Mouse (Mus musculus): Measurements from ENCODE around the gene Rapgef1. TPM values are rescaled to one million over a fixed set of nuclear protein-coding genes. Genes with fewer than 3 reads are reported as not detected.

Rapgef1 gene
- total and polyA plus RNA-seq, 3 experiments, result 86.5 to 185 (median 170) TPM

GRCm38 (mm10) chr2:29623247-29624090, 3.9 kb downstream of the Rapgef1 start:
- in situ Hi-C loops (cut with MboI; ENCODE audit: low pct_ligation_motif_present, low pct_unique_long_range_greater_than_20kb, low sequenced_read_pairs), result no loop called here
- H3K9me3 ChIP-seq (replicated peaks; ENCODE audit: low read length), result no peaks in the 10 kb centered on the region
- dilution Hi-C loops (cut with MboI; ENCODE audit: extremely low pct_ligation_motif_present, extremely low pct_unique_long_range_greater_than_20kb, low sequenced_read_pairs), result no loop called here
- DNase-seq (ENCODE audit: extremely low read depth), result no peak
- peak overlapping the region; percentile 94 for H3K4me2 ChIP-seq (ENCODE audit: insufficient read depth, low read depth, poor library complexity, severe bottlenecking)
- TF ChIP-seq EP300 (IDR thresholded peaks at IDR 0.05; ENCODE audit: low read length) (no peak), HCFC1 (IDR thresholded peaks at IDR 0.05; ENCODE audit: low read depth, low read length) (no peak), USF2 (conservative IDR thresholded peaks at IDR 0.05; ENCODE audit: low read depth, low read length) (no peak), ZKSCAN1 (IDR thresholded peaks at IDR 0.05; ENCODE audit: borderline replicate concordance, low read depth, low read length) (no peak), E2F4 (IDR thresholded peaks at IDR 0.05; ENCODE audit: insufficient replicate concordance, low read depth, low read length) (no peak), MEF2A (IDR thresholded peaks at IDR 0.05; ENCODE audit: borderline replicate concordance, low read depth, low read length) (peak; percentile 27; the same call in 1 of the 2 replicates), POLR2AphosphoS2 (IDR thresholded peaks at IDR 0.05; ENCODE audit: low read depth, low read length) (no peak; the same call in 1 of the 2 replicates), CHD2 (IDR thresholded peaks at IDR 0.05; ENCODE audit: low read length) (no peak), IRF4 (IDR thresholded peaks at IDR 0.05; ENCODE audit: low read depth, low read length) (no peak; the same call in 1 of the 2 replicates), PAX5 (IDR thresholded peaks at IDR 0.05; ENCODE audit: low read length) (no peak), NRF1 (IDR thresholded peaks at IDR 0.05; ENCODE audit: low read depth, low read length) (no peak), UBTF (IDR thresholded peaks at IDR 0.05; ENCODE audit: low read depth, low read length) (no peak), MXI1 (IDR thresholded peaks at IDR 0.05; ENCODE audit: low read depth, low read length) (peak; percentile 66), KAT2A (IDR thresholded peaks at IDR 0.05; ENCODE audit: insufficient replicate concordance, low read length) (no peak), CHD1 (IDR thresholded peaks at IDR 0.05; ENCODE audit: low read depth, low read length) (peak; percentile 90), MAFK (IDR thresholded peaks at IDR 0.05; ENCODE audit: insufficient replicate concordance, low read length) (no peak), JUND (conservative IDR thresholded peaks at IDR 0.05; ENCODE audit: low read depth, low read length) (no peak), RAD21 (IDR thresholded peaks at IDR 0.05; ENCODE audit: low read depth, low read length) (no peak), TBP (conservative IDR thresholded peaks at IDR 0.05; ENCODE audit: low read depth, low read length) (peak; percentile 90), USF1 (IDR thresholded peaks at IDR 0.05; ENCODE audit: low read depth, low read length) (no peak), SIN3A (IDR thresholded peaks at IDR 0.05; ENCODE audit: low read length) (peak; percentile 65), NELFE (IDR thresholded peaks at IDR 0.05; ENCODE audit: low read depth, low read length) (no peak), ZC3H11A (IDR thresholded peaks at IDR 0.05; ENCODE audit: low read depth, low read length) (no peak), ELF1 (IDR thresholded peaks at IDR 0.05; ENCODE audit: low read depth, low read length) (no peak), BHLHE40 (IDR thresholded peaks at IDR 0.05; ENCODE audit: low read depth, low read length) (peak; percentile 25; the same call in 1 of the 2 replicates), MYC (IDR thresholded peaks at IDR 0.05; ENCODE audit: low read depth, low read length) (peak; percentile 72; the same call in 1 of the 2 replicates), CTCF (conservative IDR thresholded peaks at IDR 0.05 in 1 of 2, IDR thresholded peaks at IDR 0.05 in 1 of 2; ENCODE audit: low read depth in 2 of 2, low read length in 2 of 2) (no peak), ZNF384 (IDR thresholded peaks at IDR 0.05; ENCODE audit: low read depth, low read length) (no peak), GABPA (IDR thresholded peaks at IDR 0.05; ENCODE audit: insufficient replicate concordance, low read depth, low read length) (no peak), ZMIZ1 (IDR thresholded peaks at IDR 0.05; ENCODE audit: low read depth, low read length) (peak; percentile 56), POLR2A (IDR thresholded peaks at IDR 0.05; ENCODE audit: low read depth, low read length) (peak; percentile 52), SMC3 (IDR thresholded peaks at IDR 0.05; ENCODE audit: low read depth, low read length) (no peak), ETS1 (conservative IDR thresholded peaks at IDR 0.05; ENCODE audit: low read depth, low read length) (no peak), JUN (IDR thresholded peaks at IDR 0.05; ENCODE audit: insufficient read depth, low read depth, low read length) (no peak), TCF12 (IDR thresholded peaks at IDR 0.05; ENCODE audit: low read depth, low read length) (peak; percentile 38), MAX (IDR thresholded peaks at IDR 0.05; ENCODE audit: low read length) (peak; percentile 29), RCOR1 (conservative IDR thresholded peaks at IDR 0.05; ENCODE audit: low read depth, low read length) (0 out of 2 replicates have a peak, but pooled peaks have one; percentile 43), MAZ (IDR thresholded peaks at IDR 0.05; ENCODE audit: low read depth, low read length) (0 out of 2 replicates have a peak, but pooled peaks have one; percentile 38)
- H3K79me2 ChIP-seq (replicated peaks; ENCODE audit: control insufficient read depth, extremely low read depth, insufficient read depth, poor library complexity, severe bottlenecking), result peaks cover 79% of the 10 kb centered on the region
- peaks cover 12 to 49% of the 10 kb centered on the region in 2 experiments for H3K36me3 ChIP-seq (replicated peaks in 1 of 2; ENCODE audit: control insufficient read depth in 1 of 2, insufficient read depth in 1 of 2, low read length in 1 of 2)
- H3K9ac ChIP-seq (ENCODE audit: insufficient read depth, low read depth), result peak overlapping the region; percentile 97
- H3K4me3 ChIP-seq (replicated peaks in 1 of 3; ENCODE audit: low read depth in 2 of 3, low read length in 2 of 3, poor library complexity in 1 of 3), result peak overlapping the region; percentile 55 to 96 (median 83)
- peaks cover 53 to 67% of the 10 kb centered on the region in 2 experiments for H3K4me1 ChIP-seq (ENCODE audit: control insufficient read depth in 1 of 2, insufficient read depth in 2 of 2)
- H3K27me3 ChIP-seq (replicated peaks), result no peaks in the 10 kb centered on the region
- peak overlapping the region; percentile 99 for H3K27ac ChIP-seq (ENCODE audit: insufficient read depth, low read depth)

All from CH12.LX (cell line).